Mouse (Mus musculus) embryo, embryonic 11 days (tissue): ENCODE results near the gene Cyp21a1.
"Not testable (repeated sequence)": the region's sequence is repeated elsewhere in the genome, so short reads cannot be mapped to it uniquely, and the experiment has no call there.

Experiments used
- DNase-seq: peaks from one replicate; pipeline ENCODE4 v3.0.0-alpha.2; 2015

Gene Cyp21a1

DNA sequence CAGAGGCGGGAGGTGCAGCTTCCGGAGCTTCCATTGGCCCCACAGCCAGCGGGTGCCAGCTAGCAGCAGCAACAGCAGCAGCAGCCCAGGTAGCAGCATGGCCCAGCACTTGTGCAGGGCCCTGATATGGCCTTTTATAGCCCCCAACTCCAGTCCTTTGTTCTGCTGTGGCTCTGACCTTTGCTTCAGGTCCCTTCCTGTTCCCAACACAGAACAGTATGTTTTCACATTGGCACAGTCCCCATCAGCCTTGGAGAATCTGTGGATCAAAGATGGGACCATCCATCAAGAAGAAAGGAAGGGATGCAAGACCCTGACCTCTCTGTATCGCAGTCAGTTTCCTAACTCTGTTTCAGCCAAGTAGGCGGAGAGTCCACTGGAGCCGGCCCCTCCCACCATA, at the start of gene Cyp21a1:
Cyp21a1 (minus strand) TSS at position 261 of the 400 bp plus-strand sequence.
- DNase-seq, result not testable (repeated sequence)

DNA sequence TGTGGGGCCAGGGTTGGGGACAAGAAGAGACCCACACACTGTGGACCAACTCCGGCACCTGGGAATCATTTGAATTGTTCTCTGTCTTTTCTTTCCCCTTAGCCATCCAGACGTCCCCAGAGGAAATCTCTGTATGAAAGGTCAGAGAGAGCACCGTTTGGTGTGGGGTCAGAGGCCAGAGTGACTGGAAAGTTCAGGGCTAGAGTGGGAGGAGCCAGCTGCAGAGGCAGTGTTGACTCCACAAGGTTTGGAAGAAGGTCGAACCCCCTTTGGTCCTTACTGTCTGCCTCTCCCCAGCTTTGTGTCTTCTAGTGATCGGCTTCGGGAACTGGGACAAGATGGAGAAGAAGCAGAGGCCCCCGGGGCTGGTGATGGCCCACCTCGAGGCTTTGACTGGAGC, 49.1 kb upstream of the Cyp21a1 start:
- DNase-seq, result no peak

GRCm38 (mm10) chr17:34850517-34851125, 46.3 kb upstream of the Cyp21a1 start:
- no peak for DNase-seq

GRCm38 (mm10) chr17:34849722-34850516, 45.6 kb upstream of the Cyp21a1 start, which contains the start of the genes Skiv2l and Nelfe:
Skiv2l (minus strand) TSS chr17:34850210.
Nelfe (plus strand) TSS chr17:34850391.
- peak; percentile 99 for DNase-seq

- DNase-seq, result no peak
These were observed 43.3 kb upstream of the Cyp21a1 start for GRCm38 (mm10) chr17:34847615-34848014.

DNA sequence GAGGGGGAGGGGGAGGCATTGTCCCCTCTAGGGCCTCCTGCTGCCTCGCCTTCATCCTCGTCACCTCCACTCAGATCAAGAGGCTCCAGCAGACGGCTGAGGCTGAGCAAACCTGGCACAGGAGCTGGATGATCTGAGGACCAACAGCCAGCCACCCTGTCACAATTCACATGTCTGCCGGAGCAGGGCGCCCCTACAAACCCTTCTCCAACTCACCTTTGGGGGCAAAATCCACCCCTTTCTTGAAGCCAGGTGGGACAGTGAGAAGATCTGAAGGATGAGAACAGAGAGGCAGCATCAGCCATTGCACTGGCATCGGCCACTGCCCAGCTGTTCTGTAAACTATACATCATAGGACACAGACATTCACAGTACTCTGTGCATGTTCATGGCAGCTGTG, 42.8 kb upstream of the Cyp21a1 start:
- DNase-seq, result no peak

- DNase-seq, result no peak
These were observed 40.5 kb upstream of the Cyp21a1 start for GRCm38 (mm10) chr17:34844884-34845283.

DNA sequence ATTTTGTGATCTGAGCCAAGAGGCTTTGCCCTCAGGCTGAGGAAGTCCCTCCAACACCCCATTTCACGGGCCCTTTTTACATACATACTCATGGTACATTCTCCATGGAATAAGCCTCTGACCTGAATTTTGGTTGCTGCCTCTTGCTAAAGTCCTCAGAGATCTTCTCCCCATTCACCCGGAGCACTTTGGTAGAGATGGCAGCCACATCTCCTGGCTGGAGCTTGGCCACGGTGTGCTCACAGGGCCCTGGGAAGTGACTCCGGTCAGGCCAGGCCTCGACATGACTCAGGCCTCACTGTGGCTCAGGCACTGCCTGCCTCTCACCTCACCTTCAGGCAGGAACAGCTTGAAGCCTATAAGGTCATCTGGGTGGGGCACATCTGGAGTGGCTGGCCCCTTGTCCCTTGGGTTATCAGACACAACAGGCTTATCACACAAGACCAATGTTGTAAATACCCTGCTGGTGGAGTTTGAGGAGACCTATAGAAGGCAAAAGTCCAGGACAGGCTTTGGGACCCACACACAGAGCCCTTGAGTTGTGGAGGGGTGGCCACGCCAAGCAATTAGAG, 36.5 kb upstream of the Cyp21a1 start:
- no peak for DNase-seq

- no peak for DNase-seq
These were observed 34.4 kb upstream of the Cyp21a1 start for GRCm38 (mm10) chr17:34838785-34839184.

- DNase-seq, result peak; percentile 7
These were observed 33.3 kb upstream of the Cyp21a1 start for GRCm38 (mm10) chr17:34837464-34838324.

DNA sequence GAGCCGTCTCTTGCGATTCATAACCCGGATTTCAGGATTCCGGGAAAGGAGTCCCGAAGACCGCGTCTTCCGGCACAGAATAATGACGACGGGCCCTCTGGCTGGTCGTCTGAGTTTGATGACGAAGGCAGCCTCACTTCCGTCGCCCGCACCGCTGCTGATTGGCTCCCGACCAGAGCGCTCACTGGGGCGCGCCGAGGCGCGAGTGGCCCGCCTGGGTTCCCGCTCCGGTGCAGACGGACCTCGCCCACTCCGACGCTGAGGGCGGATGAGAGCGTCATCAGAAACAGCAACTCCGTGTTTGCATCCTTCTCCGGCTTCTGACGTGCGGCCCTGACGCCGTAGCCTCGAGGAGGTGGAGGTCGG, 32.5 kb upstream of the Cyp21a1 start, which contains the start of the genes Stk19 and Dxo:
Stk19 (minus strand) TSS at position 90 of the 366 bp plus-strand sequence.
Dxo (plus strand) TSS at position 164 of the 366 bp plus-strand sequence.
- DNase-seq, result peak; percentile 98

DNA sequence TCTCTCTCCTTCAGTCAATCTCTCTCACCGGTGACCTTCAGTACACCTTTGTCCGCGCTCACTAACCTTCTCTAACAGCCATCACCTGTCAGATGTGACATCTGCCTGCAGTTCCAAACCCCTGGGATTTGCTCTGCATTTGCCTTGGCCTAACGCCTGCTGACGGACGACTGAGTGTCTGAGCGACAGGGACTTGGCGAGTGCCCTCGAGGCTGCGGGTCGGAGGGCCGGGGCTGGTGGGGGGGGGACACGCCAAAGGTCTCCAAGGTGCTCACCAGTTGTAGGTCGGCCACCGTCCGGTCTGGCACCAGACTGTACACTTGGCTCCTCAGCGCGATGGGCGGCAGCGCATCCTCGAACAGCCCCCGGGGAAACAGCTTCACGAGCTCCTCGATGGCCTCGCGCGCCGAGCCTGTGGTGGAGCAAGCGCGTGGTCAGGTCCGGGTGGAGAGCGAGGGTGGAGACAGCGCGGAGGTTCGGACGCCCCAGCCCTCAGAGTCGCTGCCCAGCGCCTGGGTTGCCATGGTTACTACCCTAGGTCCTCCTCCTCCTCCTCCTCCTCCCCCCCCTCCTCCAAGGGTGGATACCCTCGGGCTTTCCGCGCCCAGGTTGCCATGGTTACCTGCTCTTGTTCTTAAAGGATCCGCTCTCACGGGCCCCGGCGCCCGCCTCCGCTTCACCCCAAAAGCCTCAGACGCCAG, 31.9 kb upstream of the Cyp21a1 start:
- DNase-seq, result no peak

DNA sequence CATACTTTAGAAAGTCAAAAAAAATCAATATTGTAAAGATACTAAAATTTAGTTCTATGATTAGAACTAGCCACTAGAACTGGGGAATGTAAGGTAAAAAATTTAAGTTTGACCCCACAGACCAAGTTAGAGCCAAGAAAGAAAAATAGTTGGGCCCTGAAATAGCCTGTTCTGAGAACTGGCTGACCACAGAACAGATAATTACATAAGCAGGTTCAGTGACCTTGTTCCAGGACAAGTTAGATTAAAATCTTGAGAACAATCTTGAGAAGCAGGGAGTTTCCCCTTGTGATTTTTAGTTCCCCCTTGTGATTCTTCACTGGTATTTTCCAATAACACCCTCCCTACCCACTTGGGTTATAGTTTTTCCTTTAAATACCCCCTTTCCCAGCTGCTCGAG, 26.4 kb upstream of the Cyp21a1 start:
- DNase-seq, result not testable (repeated sequence)

DNA sequence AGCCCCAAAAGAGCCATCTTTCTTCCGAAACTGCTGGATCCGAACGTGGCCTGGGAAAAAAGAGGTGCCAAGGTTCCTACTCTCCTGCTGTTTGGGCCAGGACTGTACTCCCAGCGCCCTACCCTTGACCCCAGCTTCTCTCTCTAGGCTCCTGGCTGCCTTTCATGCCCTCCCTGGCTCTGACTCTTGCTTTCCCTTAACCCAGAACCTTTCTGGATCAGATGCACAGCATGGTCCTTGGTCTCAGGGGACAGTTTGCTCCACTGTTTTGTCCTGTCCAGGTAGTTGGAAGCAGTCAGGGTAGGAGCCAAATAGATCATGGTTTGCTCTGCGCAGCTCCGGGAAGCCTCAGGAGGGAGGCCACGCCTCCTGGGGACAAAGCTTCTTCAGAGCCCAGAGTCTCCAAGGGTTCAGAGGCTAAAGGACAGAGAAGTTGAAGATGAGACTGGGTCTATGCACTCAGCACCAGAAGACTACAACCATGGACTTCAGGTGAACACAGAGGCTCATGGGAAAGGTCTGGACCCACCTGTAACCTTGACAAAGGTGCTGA, 10.5 kb upstream of the Cyp21a1 start:
- DNase-seq, result no peak

GRCm38 (mm10) chr17:34813747-34814146, 9.4 kb upstream of the Cyp21a1 start:
- peak; percentile 17 for DNase-seq

- DNase-seq, result no peak
These were observed 6.9 kb upstream of the Cyp21a1 start for GRCm38 (mm10) chr17:34811275-34811674.

GRCm38 (mm10) chr17:34810811-34811210, 6.5 kb upstream of the Cyp21a1 start:
- DNase-seq, result not testable (repeated sequence)

GRCm38 (mm10) chr17:34810411-34810810, 6.0 kb upstream of the Cyp21a1 start:
- DNase-seq, result not testable (repeated sequence)

- DNase-seq, result no peak
These were observed 4.3 kb upstream of the Cyp21a1 start for GRCm38 (mm10) chr17:34808599-34809205.

DNA sequence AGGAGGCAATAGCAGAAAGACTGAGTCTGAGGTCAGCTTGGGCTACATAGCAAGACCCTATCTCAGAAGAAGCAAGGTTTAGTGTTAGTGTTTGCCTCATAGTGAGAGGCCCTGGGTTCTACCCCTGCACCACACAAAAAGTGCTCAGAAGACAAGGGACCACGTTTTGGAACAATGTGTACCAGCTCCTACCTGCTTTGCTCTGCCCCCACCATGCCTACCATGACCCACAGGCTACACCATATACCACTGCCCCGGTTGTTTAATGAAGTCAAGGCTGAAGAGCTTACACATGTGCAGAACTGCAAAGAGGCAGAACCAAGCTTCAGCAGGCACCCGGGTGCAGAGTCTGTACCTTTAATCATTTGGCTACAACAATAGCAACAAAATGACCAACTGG, 2.8 kb upstream of the Cyp21a1 start:
- no peak for DNase-seq

GRCm38 (mm10) chr17:34804871-34805562, 656 bp upstream of the Cyp21a1 start:
- DNase-seq, result no peak
